Mouse (Mus musculus): ENCODE measurements around the gene Slc6a18.

Gene Slc6a18

DNA sequence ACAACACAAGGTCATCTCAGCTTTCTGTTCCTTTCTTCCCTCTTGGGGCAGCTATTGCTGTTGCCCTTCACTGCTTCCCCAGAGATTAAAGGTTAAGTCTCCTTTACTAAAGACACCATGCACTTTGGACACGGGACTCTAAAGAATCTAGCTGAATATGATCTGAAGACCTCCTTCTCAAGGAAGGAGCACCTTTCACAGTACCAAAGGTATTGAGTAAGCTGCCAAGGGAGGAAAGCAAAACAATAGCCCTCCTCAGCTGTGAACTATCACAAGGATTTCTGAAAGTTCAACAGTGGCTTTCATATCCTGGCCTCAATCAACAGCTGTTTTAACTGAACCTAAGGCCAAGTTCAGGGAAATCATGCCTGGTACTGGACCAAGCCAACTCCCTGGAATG lies 6.6 kb upstream of the Slc6a18 start:
- no peak for DNase-seq

- no peak for DNase-seq
These were observed 5.9 kb upstream of the Slc6a18 start for GRCm38 (mm10) chr13:73683682-73684081.

- DNase-seq: no peak
These were observed 4.4 kb upstream of the Slc6a18 start for GRCm38 (mm10) chr13:73682226-73682625.

DNA sequence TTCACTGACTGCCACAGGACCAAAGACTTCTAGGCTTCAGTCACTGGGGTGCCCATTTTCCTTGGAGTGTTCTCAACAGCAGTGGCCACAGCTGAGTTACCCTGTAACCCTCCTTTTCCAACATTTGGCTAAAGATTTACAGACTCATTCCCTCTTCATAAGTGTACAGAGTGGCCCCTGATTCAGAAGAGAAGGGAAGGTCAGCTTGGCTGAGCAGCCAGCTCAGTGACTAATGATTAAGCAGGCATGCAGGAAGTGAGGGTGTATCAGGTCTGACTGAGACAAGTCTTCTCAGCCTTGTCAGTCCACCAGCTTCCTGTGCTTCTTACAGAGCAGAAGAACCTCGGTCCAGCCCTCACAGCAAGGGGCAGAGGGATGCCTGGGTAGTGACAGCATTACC lies 2.6 kb upstream of the Slc6a18 start:
- DNase-seq: peak; percentile 79

DNA sequence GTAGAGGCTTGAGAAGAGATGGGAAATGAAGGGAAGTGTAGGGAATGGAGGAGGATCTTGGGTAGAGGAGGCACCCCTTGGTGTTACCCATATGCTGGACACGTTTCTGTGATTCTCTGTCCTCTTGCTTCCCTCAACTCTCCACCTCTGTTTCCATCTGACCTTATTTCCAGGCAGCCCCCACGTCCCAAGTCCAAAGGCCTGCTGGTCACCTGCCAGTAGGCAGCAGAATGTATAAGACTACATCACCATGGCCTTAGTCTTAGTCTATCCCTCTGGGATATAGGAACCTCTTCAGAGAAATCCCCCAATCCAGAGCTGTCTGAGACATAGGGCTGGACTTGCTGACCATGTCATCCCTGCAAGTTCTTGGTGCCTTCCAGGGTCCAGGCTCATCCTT lies 1.5 kb upstream of the Slc6a18 start:
- peak; percentile 67 for DNase-seq

DNA sequence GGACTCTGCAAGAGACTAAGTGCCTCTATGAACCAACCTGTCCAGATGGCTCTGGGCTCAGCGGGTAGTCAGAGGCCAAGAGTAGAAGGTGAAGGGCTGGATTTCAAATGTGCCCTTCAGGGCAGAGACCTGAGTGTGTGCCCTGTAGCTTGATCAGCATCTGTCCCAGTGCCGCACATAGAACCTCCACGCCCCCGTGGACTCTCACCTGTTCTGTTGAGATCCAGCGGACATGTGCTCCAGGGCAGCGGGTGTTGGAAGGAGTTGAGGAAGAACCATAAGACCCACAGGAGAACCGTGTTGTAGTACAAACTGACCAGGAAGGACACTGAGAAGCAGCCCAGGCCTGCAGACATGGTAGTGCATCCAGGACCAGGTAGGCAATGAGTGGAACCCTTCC lies 2.7 kb downstream of the Slc6a18 start:
- peak; percentile 64 for DNase-seq

GRCm38 (mm10) chr13:73660163-73660695 lies 17.6 kb downstream of the Slc6a18 start:
- peak; percentile 30 for DNase-seq

DNA sequence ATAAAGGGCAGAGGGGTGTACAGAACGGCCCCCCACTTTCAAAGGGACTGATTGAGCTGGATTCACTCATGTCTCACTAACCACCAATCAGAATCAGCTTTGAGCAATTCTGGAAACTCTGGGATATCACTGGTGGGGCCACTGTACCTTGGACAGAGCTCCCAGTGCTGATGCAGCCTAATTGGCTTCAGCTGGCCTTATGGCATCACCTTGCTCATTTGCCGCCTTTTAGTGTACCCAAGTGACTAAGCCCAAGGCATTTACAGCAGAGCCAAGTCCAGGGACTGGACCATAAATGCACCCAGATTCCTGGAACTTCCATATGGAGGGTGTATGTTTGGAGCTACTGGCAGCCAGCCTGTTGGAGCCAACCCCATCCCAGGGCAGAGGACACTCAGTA lies 18.9 kb downstream of the Slc6a18 start:
- DNase-seq: no peak

- DNase-seq: no peak
These were observed 22.8 kb downstream of the Slc6a18 start for GRCm38 (mm10) chr13:73654976-73655375.

- DNase-seq: no peak
These were observed 24.6 kb downstream of the Slc6a18 start for GRCm38 (mm10) chr13:73653266-73653665.

DNA sequence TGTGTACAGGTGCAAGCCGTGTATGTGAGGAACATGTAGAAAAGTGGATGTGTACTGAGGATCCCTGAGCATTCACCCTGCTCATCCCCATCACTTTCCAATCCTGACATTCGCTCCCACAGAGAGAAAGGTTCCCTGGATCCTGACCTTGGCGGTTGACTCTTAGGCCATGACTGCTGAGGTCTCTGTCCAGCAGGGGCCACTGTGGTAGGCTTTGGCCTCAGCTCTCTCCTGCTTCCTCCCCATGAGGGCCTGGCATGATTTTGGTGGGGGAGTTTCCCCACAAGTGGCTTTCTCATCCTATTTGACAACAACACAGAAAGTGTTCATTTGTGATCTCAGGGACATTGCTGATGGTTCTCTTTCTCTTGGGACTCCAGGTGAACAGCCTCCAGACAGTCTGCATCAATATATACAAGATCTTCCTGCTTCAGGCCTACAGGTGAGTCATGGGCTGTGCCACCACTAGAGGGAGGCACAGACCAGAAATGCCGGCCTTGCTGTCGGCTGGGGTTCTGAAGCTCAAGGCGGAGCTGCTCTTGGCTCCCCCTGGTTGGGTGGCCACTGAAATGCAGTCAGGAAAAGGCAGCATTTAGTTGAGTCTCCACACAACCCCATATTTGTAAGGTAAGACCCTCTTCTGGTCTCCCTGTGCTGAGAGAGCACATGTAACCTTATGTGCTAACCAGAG lies 31.3 kb downstream of the Slc6a18 start:
- peak; percentile 83 for DNase-seq

- no peak for DNase-seq
These were observed 36.5 kb downstream of the Slc6a18 start for GRCm38 (mm10) chr13:73641296-73641695.

- no peak for DNase-seq
These were observed 40.0 kb downstream of the Slc6a18 start for GRCm38 (mm10) chr13:73637826-73638225.

GRCm38 (mm10) chr13:73631837-73632236 lies 46.0 kb downstream of the Slc6a18 start:
- no peak for DNase-seq

DNA sequence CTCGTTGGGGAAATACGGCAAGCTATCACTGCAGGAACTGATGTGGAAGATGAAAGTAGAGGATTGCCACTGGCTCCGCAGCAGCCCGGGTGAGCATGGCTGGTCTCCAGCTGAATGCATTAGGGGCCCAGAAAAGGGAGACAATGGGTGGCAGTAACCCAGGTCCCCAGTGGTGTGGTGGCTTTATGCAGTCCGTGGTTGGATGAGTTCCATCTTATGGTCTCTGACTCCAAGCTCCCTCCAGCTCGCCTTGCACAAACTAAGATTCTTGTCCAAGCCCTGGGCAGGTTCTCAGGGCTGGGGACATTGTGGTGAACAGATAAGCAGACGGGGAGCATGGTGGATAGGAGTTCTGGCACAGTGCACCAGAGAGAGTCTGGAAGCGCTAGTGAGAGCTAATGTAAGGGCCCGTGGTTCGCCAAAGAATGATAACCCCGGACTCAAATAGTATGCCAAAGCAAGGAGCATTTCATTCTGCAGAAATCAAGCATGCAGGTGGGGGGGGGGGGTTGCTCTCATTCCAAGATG lies 49.2 kb downstream of the Slc6a18 start:
- no peak for DNase-seq

DNA sequence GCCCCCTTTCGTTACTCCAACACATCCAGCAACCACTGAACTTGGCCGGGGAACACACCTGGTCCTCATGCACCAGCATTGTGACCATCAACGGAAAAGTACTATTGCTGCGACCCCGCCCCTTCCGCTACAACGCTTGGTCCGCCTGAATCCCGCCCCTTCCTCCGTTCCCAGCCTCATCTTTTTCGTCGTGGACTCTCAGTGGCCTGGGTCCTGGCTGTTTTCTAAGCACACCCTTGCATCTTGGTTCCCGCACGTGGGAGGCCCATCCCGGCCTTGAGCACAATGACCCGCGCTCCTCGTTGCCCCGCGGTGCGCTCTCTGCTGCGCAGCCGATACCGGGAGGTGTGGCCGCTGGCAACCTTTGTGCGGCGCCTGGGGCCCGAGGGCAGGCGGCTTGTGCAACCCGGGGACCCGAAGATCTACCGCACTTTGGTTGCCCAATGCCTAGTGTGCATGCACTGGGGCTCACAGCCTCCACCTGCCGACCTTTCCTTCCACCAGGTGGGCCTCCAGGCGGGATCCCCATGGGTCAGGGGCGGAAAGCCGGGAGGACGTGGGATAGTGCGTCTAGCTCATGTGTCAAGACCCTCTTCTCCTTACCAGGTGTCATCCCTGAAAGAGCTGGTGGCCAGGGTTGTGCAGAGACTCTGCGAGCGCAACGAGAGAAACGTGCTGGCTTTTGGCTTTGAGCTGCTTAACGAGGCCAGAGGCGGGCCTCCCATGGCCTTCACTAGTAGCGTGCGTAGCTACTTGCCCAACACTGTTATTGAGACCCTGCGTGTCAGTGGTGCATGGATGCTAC lies 50.9 kb downstream of the Slc6a18 start, which contains the start of gene Tert:
Tert (plus strand) TSS at position 167 of the 805 bp plus-strand sequence.
- peak; percentile 67 for DNase-seq

- DNase-seq: no peak
These were observed 51.4 kb downstream of the Slc6a18 start for GRCm38 (mm10) chr13:73626410-73626744.

DNA sequence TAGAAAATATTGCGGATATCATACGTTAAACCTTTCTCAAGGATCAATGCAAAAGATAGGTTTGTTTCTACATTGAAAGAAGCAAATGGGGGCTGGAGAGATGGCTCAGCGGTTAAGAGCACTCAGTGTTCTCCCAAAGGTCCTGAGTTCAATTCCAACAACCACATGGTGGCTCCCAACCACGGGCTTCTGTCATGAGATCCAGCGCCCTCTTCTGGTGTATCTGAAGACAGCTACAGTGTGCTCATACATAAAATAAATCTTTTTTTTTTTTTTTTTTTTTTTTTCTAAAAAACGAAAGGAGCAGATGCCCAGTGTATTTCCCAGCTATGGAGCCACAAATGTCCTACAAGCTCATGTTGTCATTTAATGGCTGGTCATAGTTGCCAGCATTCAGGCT lies 57.2 kb downstream of the Slc6a18 start:
- DNase-seq: no peak

GRCm38 (mm10) chr13:73618406-73618805 lies 59.4 kb downstream of the Slc6a18 start:
- DNase-seq: no peak
